Mouse (Mus musculus) erythroid progenitor cell, adult 5-6 weeks (primary cell): Measurements from ENCODE around the gene Acp2. TPM values are rescaled to one million over a fixed set of nuclear protein-coding genes. Genes with fewer than 3 reads are reported as not detected.

Experiments
- ATAC-seq: replicated peaks from 2 replicates; pipeline ENCODE4 v1.8.0; 2016; ENCODE audit warnings: moderate number of reproducible peaks, mild to moderate bottlenecking, moderate TSS enrichment, inconsistent platforms; ENCODE audit not compliant: poor library complexity, low FRiP score, severe bottlenecking
- total RNA-seq, 2 experiments: library from RNA; stranded (forward) in 1 of 2; stranded (reverse) in 1 of 2; fragments of 150-400 nt in 1 of 2; fragments of 186-747, 209-891 nt in 1 of 2; gene quantifications; 2 replicates each; pipeline versions ENCODE4 v1.2.3 to v1.2.4; 2015 to 2017; ENCODE audit warnings: low replicate concordance in 2 of 2

Acp2 gene
- total RNA-seq (2015; ENCODE audit: low replicate concordance) (6.7 and 7.2 TPM in 2 replicates), total RNA-seq (2017; ENCODE audit: low replicate concordance) (1.7 and 5.5 TPM in 2 replicates)

DNA sequence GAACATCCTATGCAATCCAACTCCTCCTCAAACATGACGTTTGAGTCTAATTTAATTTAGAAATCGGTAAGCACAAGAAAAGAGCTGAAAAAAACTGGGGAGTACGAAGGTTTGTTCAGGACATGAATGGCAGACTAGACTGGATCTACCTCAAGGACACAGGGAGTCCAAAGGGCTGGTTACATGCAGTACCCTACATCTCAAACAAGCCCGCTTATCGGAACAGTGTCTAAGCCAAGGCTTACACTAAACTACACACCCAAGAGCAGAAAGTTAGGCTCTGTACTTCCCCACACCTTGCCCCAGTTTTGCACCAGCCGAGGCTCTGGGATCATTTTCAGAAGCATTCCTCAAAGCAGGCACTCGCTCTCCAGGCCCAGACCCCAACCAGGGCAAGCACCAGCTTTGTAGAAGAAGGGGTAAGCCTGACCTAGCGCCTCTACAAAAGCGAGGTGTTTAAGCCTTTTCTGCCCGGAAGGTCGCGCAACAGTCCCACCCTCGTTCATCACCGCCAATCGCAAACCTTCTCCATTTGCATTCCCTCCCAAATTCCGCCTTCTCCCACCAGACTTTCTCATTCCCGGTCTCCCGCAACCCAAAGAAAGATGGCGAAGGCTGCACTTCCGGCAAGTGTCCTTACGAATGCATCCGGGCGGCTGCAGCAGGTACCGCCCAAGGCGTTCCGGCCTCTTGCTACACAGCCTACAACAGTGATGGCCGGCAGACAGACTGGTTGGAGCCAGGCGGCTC, at the start of gene Acp2, which contains the start of gene Nr1h3:
TSS of gene Acp2 (plus strand) at position 664 of the 750 bp plus-strand sequence.
TSS of gene Nr1h3 (minus strand) at position 613 of the 750 bp plus-strand sequence.
- peak; percentile 98 for ATAC-seq

DNA sequence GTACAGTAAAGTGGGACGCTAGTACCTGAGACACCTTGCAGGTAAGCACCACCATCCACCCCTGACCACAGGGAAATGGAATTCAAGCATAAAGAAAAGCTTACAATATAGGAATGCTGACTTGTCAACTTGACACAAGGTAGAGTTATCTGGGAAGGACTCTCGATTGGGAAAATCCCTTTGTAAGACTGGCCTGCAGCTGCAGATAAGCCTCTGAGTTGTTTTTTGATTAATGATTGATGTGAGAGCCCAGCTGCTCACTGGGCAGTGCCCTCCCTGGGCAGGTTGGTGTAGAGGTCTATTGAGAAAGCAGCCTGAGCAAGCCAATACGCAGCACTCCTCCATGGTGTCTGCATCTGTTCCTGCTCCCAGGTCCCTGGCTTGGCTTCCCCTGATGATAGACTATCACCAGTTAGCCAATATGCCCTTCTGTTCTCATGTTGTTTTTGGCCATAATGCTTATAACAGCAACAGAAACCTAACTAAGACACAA, 49.8 kb upstream of the Acp2 start:
- ATAC-seq = no peak

DNA sequence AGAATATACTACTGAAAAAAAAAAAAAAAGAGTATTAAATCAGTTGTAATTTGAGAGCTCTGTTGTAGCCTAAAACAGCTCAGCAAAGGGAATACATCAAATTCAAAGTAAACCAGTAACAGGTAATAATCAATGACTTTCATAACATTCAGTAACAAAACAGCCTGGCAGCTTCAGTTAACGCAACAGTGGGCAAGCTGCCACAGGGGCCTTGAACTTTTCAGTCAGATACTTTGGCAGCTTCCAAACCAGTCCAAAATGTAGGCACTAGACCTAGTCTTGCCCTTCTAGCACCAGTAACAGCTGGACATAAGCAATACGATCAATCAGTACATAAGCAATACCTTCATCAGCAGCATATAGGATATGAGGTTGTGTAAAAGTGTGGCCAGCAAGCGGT, 48.6 kb upstream of the Acp2 start:
- ATAC-seq = no peak

DNA sequence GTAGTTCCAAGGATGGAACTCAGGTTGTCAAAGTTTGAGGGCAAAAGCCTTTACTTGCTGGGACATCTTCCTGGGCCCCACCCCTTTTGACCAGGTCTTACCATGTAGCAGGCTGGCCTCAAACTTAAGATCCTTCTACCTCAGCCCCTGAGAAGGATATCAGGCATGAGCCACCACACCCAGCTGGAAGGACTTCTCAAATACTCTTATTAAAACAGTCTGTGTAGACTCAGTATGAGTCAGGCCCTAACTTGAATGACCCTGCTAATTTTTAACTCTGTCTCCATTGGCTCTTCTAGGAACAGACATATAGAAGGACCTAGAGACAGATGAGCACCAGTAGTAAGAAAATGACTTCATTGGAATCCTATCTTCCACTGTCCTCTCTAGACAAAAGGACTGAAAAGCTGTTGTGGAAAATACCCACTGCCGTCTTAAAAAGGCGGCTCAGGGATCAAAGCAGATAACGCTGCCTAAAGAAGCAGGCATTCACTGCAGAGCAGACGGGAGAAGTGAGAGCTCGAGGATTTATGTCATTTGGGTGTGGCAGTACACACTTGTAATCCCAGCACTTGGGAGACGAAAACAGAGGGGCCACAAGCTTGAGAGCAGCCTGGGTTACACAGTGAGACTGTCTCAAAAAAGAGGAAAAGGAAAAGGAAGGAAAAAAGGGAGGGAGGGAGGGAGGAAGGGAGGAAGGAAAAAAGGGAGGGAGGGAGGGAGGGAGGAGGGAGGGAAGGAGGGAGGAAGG, 45.5 kb upstream of the Acp2 start:
- ATAC-seq = no peak

DNA sequence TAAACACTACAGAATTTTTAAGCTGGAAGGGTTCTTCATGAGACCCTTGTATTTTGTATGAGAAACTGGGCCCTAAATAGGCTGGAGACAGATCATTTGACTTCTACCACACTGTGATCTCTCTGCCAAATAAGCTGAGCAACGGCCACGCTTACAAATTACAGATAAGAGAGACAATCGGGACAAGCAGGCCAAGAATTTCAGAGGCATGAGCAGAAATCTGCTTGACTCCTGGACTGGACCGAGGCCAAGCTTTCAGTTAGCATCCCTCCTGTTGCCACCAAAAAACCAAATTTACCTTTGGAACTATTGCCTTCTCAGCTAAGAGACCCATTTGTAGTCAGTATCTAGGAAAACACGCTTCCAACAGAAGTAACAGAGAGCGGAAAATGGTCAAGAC, 42.1 kb upstream of the Acp2 start:
- no peak for ATAC-seq

DNA sequence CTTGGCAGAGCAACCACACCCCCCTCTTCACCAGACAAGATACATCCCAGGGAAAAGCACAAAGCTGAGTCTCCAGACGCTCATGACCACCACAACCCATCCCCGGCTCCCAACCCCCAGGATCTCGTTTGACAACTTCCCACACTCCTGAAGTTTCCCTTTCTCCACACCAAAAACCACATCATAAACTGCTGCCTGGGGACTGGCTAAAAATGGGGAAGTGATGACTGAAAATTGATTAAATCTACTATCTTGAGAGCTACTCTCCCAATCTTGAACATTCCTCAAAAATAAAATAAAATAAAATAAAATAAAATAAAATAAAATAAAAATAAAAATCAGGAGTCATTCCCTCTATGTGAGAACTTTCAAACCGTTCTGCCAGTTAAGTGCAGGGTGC, 39.7 kb upstream of the Acp2 start:
- no peak for ATAC-seq

DNA sequence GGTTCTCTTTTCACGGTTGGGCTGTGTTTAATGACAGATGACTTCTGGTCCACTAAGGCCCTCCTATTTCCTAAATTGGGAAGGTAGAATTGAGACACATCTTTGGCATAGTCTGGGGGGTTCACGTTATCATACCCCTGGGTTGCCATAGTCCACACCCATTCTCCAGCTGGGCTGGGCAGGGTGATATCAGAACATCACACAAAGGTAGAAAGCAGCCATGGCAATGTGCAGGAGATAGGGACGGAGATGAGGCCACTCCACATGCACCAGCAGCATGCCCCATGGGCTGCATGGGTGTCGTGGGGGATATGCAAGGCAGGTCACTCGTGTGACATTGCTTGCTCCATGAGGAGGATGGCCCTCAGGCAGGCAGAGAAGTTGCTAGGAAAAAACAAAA, 39.2 kb upstream of the Acp2 start:
- no peak for ATAC-seq

DNA sequence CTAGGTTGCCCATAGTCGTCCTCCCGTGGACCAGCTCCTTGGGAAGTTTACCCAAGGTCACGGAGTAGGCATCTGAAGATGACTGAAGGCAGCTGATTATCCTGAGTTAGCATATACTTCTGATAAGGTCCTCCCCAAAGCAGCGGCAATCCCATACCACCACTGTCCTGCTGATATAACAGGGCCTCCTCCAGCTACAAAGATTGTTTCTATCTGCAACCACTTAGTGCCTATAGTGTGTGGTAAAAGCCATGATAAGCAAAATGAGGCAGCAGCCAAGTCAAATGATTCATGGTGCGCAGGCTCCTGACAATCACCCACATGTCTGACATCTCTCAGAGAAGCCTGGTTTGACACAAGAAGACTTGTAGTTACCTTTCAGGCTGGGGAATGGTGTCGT, 37.7 kb upstream of the Acp2 start:
- ATAC-seq = no peak

DNA sequence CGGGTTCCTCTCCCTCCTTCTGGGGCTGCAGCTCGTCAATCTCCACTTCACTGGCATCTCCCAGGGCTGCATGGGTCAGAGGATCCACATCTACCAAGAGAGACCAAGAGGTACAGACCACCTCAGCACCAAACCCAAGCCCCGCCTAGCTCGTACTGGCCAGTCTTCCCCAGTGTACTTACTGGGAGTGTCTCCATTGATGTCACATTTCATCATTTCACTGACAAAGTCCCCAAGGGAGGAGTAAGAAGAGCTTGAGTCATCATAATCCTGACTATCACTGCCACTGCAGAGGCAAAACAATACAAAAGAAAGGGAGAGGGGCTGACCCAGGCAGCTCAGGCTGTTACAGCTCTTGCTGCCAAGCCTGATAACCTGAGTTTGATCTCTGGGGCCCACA, 35.1 kb upstream of the Acp2 start:
- ATAC-seq = no peak

DNA sequence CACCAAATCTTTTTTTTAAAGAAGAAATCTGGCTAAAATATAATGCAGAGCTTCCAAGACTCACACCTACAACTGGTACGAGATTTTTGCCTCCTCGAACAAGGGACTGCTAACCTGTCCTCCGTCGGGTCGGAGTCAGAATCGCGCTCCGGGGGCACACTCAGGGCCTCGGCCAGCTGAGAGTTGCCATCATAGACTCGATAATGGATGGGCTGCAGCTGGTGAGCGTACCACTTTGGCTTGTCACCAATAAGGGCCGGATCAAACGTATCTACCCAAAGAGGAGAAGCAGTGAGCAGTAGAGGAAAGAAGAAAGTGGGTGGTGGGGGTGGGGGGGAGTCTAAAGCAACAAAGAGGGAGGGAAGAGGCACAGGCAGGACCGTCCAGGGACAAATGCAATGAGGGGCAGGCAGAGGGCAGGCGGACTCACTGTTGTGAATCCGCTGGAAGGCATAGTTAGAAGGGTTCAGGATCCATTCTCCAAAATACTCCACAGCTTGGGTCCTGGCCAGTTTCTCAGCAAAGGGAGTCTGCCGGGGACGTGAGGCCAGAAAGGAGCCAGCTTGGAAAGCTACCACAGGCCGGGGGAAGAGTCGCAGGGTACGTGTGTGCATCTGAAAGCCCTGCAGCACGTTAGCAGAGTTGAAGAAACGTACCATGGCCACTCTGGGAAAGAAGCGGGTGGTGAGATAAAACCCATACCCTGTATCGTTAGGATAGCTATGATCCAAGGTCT, 32.9 kb upstream of the Acp2 start:
- ATAC-seq = no peak

DNA sequence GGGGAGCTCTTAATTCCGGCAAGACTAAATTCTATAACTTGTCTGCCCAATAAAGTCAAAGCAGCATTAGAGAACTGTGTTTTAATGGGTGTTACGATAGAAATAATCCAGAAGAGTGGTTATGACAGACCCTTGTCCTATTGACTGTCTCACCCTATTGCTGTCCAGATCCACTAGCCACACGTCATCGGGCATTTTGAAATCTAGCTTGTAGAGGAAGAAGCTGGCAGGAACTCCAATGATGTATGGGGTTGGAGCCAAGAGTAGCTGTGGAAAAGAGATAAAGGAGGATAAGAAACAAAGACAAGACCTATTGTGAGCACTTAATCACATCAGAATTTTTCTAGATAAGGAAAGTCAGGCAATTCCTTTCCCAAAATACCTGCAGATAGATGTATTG, 27.2 kb upstream of the Acp2 start:
- no peak for ATAC-seq

DNA sequence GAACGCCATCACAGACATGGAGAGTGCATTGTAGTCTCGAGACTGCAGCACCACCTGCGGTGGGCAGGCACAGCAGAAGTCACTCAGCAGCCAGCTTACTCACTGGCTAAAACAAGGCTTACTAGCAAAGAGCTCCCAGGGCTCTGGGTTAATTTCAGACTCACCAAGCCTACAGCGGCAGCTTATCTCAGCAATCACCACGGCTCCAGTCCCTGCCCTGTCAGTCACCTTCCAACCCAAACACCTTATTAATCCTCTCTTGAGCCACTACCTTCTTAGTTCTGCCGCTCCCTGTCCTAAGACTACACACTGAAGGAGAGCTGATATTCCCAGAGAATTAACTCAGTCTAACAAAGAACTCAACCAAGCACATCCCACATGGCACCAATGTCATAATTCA, 26.5 kb upstream of the Acp2 start:
- no peak for ATAC-seq

DNA sequence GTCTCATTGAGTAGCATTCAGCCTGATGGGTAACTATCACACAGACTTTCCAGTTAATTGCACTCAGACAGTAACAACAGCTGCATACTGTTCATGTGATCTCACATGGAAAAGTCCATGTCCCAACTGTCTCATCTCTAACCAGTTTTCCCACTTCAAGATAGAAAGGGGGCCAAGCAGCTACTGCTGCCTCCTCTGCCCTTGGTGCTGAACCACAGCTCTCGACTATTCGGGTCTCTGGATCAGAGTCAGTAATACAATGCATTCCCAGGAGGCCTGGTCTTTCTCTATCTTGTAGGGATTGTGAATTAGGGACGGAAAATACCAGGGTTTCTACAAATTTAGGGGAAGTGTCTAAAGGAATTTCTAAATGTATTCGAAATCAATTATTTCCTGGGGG, 22.9 kb upstream of the Acp2 start:
- ATAC-seq = no peak

DNA sequence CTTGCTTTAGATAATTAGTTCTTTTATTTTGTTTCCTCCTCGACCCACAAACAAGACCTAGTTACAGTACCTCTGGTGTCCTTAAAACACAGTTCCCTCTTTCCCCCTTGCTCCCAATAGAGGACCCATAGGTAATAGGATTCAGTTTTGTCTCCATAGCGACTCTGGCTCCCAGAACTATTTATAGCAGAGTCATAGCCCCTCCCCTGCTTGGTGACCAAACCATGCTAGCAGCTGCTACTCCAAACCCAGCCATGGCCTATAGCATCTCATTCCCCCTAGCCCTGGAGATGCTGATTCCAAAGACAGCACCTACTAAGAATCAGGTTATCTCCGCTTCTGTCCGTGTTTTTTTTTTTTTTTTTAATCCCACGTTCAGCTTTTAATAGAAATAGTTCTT, 22.0 kb upstream of the Acp2 start:
- no peak for ATAC-seq

DNA sequence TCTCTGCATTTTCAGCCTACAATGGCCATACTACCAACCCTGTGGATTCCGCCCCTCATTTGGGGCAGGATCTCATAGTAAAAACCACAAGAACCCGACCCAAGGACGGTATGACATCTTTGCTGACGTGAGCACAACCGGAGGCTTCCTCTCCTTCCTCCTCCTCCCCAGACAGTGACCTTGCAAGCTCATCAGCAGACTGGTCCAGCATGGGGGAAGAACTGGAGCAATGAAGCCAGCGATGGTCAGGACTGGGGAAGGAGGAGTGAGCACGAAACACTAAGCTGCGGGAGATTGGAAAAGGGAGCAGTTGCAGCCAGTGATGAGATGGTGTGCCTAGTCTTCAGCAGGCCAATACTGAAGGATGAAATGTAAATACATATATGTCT, 20.7 kb upstream of the Acp2 start:
- ATAC-seq = no peak

DNA sequence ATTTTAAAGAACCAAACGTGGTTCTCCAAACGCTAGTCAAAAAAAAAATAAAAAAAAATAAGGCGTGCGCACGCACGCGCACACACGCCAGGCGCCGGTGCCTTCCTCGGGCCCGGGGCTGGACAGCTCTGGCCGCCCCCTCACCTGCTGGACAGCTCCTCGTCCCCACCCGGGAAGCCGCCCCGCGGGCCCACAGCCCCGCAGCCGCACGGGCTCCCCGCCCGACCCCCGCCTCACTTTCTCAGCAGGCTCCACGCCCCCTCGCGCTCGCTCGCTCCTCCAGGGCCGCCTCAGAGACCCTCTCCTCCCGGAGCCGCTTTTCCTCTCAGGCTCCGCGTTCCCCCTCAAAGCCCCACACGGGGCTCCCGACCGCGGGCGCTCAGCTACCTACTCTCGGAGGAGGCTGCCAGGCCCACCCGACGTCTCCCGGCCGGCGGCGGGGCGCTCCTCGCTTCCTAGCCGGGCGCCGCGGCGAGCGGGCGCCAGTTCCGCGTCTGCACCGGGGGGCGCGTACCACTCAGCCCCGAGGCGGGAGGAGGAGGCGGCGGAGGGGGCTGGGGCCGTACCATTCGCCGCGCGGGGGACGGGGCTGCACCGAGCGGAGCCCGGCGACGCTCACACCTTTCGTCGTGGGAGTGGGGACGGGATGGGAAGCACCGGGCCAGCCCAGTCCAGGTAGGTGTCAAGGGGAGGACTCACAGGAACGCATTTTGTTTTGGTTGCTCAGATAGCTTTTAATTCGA, 20.1 kb upstream of the Acp2 start:
- ATAC-seq = peak; percentile 88

DNA sequence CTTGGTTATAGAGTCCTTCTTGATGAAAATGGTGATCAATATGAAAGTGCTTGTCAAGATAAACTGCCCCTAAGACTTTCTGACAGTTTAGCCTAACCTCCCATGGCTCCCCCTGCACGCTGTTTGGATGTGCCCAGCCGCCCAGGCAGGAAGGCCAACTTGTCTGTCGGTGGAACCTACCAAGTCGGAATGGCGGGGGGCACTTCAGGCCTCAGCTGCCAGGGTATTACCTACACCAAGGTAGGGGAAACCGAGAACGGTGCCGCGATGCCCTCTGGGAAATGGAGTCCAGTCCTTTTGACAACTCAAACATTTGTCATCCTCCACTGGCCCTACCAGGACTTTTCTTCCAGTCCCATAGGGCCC, 19.6 kb upstream of the Acp2 start:
- peak; percentile 94 for ATAC-seq

DNA sequence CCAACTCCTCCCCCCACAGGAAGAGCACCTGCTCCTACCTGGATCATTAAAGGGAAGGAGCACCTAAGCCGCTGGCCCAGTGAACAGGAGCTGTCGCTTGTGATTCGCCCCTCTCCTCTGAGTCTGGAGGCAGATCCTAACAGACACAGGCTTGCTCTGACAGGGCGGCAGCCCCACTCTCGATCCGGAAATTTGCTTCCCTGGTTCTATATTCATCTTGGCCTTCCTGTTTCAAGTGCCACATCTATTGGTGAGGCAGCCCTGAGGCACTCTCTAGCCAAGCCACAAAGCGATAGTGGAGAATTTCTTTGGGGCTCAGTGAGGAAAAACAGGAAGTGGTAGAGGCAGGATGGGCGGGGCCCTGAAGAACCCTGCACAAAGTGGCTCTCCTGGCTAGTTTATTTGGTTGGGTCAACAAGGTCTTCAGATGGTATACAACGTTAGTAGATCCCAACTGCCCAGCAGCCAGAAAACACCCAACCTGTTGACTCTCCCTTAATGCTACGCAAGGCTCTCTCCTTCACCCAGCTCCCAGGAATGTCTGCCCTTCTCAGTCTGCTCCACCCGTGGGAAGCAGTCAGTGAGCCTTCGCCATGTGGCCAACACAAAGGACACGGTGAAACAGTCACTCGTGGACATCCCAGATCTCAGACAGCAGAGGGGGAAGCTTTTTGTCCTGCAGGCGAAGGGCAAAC, 18.8 kb upstream of the Acp2 start, which contains the start of gene Madd:
TSS of gene Madd (minus strand) at position 127 of the 695 bp plus-strand sequence.
- peak; percentile 33 for ATAC-seq

DNA sequence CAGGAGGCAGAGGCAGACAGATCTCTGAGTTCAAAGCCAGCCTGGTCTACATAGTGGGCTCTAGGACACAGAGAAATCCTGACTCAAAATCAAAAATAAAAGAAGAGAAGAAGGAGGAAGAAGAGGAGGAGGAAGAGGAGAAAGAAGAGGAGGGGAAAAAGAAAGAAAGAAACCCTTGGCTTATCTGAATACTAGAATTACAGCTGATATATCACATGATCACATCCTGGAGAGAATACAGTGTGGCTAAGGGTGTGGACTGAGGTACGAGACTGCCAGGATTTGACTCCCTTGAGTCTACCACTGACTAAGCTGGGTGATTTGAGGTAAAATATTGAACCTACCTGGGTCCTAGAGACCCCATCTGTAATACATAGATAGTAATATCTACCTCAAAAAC, 16.5 kb upstream of the Acp2 start:
- no peak for ATAC-seq
